Mouse (Mus musculus) cerebral cortex, adult 2 months (tissue): ENCODE measurements around the gene Pnpla2.

Experiments used
- WGBS: fragments of 180-500 bp; shearing (Covaris S2); methylation state at CpG from one replicate; pipeline ENCODE4 v1.1.7; 2018; 5-methylcytosine and 5-hydroxymethylcytosine counted together

Gene Pnpla2

GRCm38 (mm10) chr7:141454967-141455551, at the start of gene Pnpla2:
Gene Pnpla2 (plus strand): TSS chr7:141455198.
- under 1% methylated on average over 45 of the region's 45 CpGs for WGBS

- 72% methylated on average over 4 of the region's 4 CpGs for WGBS
Observed at GRCm38 (mm10) chr7:141405466-141405865, 49.5 kb upstream of the Pnpla2 start.

GRCm38 (mm10) chr7:141407670-141408069, 47.3 kb upstream of the Pnpla2 start:
- 94% methylated on average over 7 of the region's 7 CpGs for WGBS

GRCm38 (mm10) chr7:141408833-141409232, 46.2 kb upstream of the Pnpla2 start:
- WGBS, result 6% methylated on average over 11 of the region's 11 CpGs

GRCm38 (mm10) chr7:141410631-141411030, 44.4 kb upstream of the Pnpla2 start:
- WGBS, result 81% methylated on average over 8 of the region's 8 CpGs

- 95% methylated on average over 1 of the region's 1 CpGs for WGBS
Observed at GRCm38 (mm10) chr7:141411667-141412066, 43.3 kb upstream of the Pnpla2 start.

GRCm38 (mm10) chr7:141413331-141413730, 41.7 kb upstream of the Pnpla2 start:
- 3% methylated on average over 16 of the region's 16 CpGs for WGBS

- WGBS, result under 1% methylated on average over 53 of the region's 56 CpGs
Observed at GRCm38 (mm10) chr7:141413809-141414584, 41.0 kb upstream of the Pnpla2 start, which contains the start of gene Gatd1. Gene Gatd1 (minus strand): TSS chr7:141414136.

- WGBS, result 89% methylated on average over 6 of the region's 6 CpGs
Observed at GRCm38 (mm10) chr7:141416144-141416841, 38.7 kb upstream of the Pnpla2 start.

- 80% methylated on average over 8 of the region's 8 CpGs for WGBS
Observed at GRCm38 (mm10) chr7:141417731-141418681, 37.0 kb upstream of the Pnpla2 start.

GRCm38 (mm10) chr7:141418970-141419369, 36.0 kb upstream of the Pnpla2 start:
- 47% methylated on average over 7 of the region's 7 CpGs for WGBS

GRCm38 (mm10) chr7:141420030-141420702, 34.8 kb upstream of the Pnpla2 start:
- 87% methylated on average over 9 of the region's 9 CpGs for WGBS

GRCm38 (mm10) chr7:141423811-141424210, 31.2 kb upstream of the Pnpla2 start:
- 77% methylated on average over 4 of the region's 4 CpGs for WGBS

- WGBS, result 86% methylated on average over 12 of the region's 12 CpGs
Observed at GRCm38 (mm10) chr7:141426948-141427730, 27.9 kb upstream of the Pnpla2 start.

GRCm38 (mm10) chr7:141428701-141429100, 26.3 kb upstream of the Pnpla2 start:
- WGBS, result 42% methylated on average over 5 of the region's 5 CpGs

GRCm38 (mm10) chr7:141429310-141429709, 25.7 kb upstream of the Pnpla2 start, which contains the start of gene Cend1:
Gene Cend1 (minus strand): TSS chr7:141429491.
- WGBS, result 6% methylated on average over 19 of the region's 19 CpGs

GRCm38 (mm10) chr7:141429840-141430584, 25.0 kb upstream of the Pnpla2 start:
- 59% methylated on average over 9 of the region's 9 CpGs for WGBS

- WGBS, result 92% methylated on average over 9 of the region's 9 CpGs
Observed at GRCm38 (mm10) chr7:141430585-141431240, 24.3 kb upstream of the Pnpla2 start.
